Mouse (Mus musculus): ENCODE measurements around the gene Gm20388. TPM values are rescaled to one million over a fixed set of nuclear protein-coding genes. Genes with fewer than 3 reads are reported as not detected.

Gm20388 gene
- polyA plus RNA-seq, 1 experiment from 2014 or later, result not detected

DNA sequence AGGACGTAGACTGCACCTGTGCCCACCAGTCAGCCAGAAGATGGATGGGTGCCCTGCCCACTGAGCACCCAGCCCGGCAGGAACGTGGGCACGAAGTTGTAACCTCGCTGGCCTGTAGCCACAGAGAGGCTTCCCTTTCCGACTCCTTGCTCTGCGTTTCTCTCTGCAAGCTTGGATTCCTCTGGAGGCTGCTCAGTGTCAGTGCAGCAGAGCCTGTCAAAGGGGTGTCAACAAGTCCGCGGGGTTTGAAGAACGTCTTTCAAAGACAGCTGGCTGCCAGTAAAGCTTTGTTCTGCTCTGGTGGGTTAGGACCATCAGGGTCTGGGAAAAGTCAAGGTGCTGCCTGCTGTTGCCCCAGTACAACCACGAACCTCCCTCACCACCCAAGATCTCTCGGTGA lies 1160.8 kb downstream of the Gm20388 start:
- Histone ChIP-seq H3K27ac (replicated peaks) (no peak overlapping the region; the same call in 1 of the 2 replicates), H3K27me3 (ENCODE audit: control insufficient read depth, insufficient read depth, low read length) (peaks cover 2% of the 10 kb centered on the region; the same call in 1 of the 2 replicates), H3K9me3 (ENCODE audit: control insufficient read depth, low read length) (no peaks in the 10 kb centered on the region), H3K9ac (ENCODE audit: low read length) (no peak overlapping the region), H3K4me1 (replicated peaks; ENCODE audit: control insufficient read depth, insufficient read depth) (no peaks in the 10 kb centered on the region; the same call in 1 of the 2 replicates), H3K36me3 (ENCODE audit: control insufficient read depth, insufficient read depth, low read length) (no peaks in the 10 kb centered on the region), H3K4me3 (ENCODE audit: low read depth, low read length) (no peak overlapping the region), H3K4me2 (replicated peaks; ENCODE audit: low read depth) (0 out of 2 replicates have a peak overlapping the region, but pooled peaks have one; percentile 19)
- WGBS, result 4% methylated on average over 12 of the region's 12 CpGs
- DNase-seq (ENCODE audit: low spot score) (no peak), ATAC-seq (ENCODE audit: low FRiP score, low TSS enrichment) (peak; percentile 43; the same call in 1 of the 2 replicates)
- TF ChIP-seq CTCF (IDR thresholded peaks at IDR 0.05; ENCODE audit: low read depth) (peak; percentile 72), EP300 (optimal IDR thresholded peaks at IDR 0.05) (no peak)

DNA sequence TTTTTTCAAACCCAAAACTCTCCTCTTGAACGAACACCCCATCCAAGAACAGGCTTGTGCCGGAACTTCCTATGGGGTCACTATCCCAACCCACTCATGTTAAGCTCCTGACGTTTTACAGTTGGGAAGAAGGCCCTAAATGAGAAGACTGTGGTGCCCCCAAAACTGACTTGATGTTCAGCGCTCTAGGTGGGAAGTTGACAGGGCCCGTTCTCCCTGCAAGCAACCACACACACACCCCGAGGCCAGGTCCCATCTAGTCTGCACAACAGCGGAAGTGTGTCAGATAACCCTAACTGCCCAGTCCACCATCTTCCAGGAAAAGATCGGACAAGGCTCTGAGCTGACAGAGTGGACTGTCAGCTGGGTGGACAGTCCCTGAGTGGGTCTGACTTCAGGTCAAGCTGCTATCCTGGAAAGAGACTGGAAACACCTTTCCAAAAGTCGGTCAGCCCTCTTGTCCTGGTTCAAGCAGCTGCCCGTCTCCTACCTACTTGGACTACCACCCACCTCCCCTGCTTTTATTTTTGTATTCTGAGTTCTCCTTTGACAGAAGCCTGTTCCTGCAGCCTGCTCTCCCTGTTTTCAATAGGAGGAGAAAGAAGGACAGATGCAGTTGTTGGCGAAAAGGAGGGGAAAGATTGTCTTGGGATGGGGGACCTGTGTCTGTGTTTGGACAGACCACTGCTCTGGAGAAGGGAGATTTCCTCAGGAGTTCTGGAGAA lies 1161.9 kb downstream of the Gm20388 start:
- TF ChIP-seq CTCF (IDR thresholded peaks at IDR 0.05; ENCODE audit: low read depth) (no peak), EP300 (optimal IDR thresholded peaks at IDR 0.05) (no peak)
- DNase-seq (ENCODE audit: low spot score) (no peak), ATAC-seq (ENCODE audit: low FRiP score, low TSS enrichment) (no peak)
- Histone ChIP-seq H3K27me3 (ENCODE audit: control insufficient read depth, insufficient read depth, low read length) (peaks cover 4% of the 10 kb centered on the region; the same call in 1 of the 2 replicates), H3K9me3 (ENCODE audit: control insufficient read depth, low read length) (no peaks in the 10 kb centered on the region), H3K4me1 (replicated peaks; ENCODE audit: control insufficient read depth, insufficient read depth) (peaks cover 3% of the 10 kb centered on the region; the same call in 1 of the 2 replicates), H3K4me3 (ENCODE audit: low read depth, low read length) (peak overlapping the region; percentile 41; the same call in 1 of the 2 replicates), H3K4me2 (replicated peaks; ENCODE audit: low read depth) (peak overlapping the region; percentile 64), H3K36me3 (ENCODE audit: control insufficient read depth, insufficient read depth, low read length) (no peaks in the 10 kb centered on the region), H3K9ac (ENCODE audit: low read length) (peak overlapping the region; percentile 76), H3K27ac (replicated peaks) (peak overlapping the region; percentile 89)
- 29% methylated on average over 11 of the region's 11 CpGs for WGBS

DNA sequence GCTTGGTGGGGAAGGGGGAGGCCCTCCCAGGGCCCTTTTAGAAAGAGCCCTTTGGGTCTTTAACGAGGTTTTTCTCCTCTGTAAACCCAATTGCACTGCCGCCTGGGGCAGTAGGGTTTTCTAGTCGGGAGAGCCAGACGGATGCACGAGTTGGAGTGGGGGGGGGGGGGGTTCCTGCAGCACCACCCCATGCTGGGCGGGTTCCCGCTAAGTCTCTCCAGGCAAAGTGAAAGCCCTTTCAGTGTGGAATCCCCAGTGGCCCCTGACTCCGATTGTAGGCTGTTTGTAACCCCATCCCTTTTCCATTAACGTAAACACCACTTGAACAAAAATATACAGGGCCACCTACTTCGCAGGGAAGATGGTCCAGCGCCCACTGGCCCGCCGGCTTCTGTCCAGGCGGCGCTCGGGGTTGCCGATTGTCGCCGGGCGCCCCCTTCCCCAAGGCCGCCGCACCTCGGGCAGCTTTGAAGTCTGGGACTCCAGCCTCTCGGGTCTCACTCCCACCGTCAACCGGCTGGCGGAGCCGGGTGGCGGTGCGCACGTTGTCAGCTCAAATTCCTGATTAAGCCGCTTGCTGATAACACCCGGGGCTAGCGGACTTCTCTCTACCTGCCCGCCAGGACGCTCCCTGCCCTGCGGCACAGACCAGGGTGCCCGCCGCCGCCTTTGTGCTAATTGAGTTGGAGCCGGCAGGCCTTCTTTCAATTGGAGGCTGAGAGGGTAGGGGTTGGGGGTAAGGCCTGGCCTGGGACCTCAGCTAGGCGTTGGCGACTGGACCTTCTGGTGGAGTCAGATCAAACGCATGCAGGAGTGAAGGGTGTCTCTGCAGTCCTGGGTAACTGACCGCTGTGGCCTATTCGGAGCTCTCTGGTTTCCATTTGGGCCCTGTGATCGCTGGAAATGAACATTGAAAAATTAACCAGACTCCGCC lies 1162.8 kb downstream of the Gm20388 start:
- H3K9me3 ChIP-seq (ENCODE audit: control insufficient read depth, low read length), result no peaks in the 10 kb centered on the region
- peaks cover 4% of the 10 kb centered on the region; the same call in 1 of the 2 replicates for H3K27me3 ChIP-seq (ENCODE audit: control insufficient read depth, insufficient read depth, low read length)
- TF ChIP-seq EP300 (optimal IDR thresholded peaks at IDR 0.05) (no peak), CTCF (IDR thresholded peaks at IDR 0.05; ENCODE audit: low read depth) (no peak)
- WGBS, result 3% methylated on average over 48 of the region's 48 CpGs
- ATAC-seq (ENCODE audit: low FRiP score, low TSS enrichment) (peak; percentile 25; the same call in 1 of the 2 replicates), DNase-seq (ENCODE audit: low spot score) (no peak)
- peak overlapping the region; percentile 89 for H3K27ac ChIP-seq (replicated peaks)
- H3K9ac ChIP-seq (ENCODE audit: low read length), result peak overlapping the region; percentile 76
- peaks cover 3% of the 10 kb centered on the region; the same call in 1 of the 2 replicates for H3K4me1 ChIP-seq (replicated peaks; ENCODE audit: control insufficient read depth, insufficient read depth)
- peak overlapping the region; percentile 41 for H3K4me3 ChIP-seq (ENCODE audit: low read depth, low read length)
- no peaks in the 10 kb centered on the region for H3K36me3 ChIP-seq (ENCODE audit: control insufficient read depth, insufficient read depth, low read length)
- H3K4me2 ChIP-seq (replicated peaks; ENCODE audit: low read depth), result peak overlapping the region; percentile 64

DNA sequence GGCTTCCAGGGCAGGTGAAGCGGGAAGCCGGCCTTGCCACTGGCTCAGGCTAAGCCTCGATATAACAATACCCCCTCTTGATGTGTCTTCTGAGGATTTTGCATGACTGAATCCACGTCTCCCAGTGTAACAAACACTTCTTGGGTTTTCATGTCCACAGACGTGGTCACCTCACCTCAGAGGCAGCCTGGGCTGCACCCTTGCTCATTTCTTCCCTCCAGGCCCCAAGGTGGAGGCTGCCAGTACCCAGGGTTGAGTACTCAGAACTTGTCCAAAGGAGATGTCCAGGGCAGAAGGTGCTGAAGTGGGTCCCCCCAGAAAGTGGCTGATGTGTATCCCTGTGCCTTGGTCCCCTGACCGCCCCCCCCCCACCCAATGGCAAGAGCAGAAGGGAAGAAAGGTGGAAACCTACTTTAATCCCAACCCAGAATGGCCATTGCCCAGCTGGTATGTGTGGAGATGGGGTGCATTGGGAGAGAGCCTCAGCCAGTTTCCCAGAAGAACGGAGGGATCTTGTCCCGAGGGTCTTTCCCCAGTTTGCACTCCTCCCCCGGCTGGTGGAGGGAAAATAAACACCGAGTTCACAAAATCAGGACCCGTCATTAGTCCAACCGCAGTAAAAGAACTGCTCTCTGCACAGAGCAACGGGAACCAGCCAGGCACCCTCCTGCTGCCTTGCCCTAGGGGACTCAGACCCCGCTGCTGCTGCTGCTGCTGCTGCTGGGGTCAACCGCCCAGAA lies 1163.6 kb downstream of the Gm20388 start:
- Histone ChIP-seq H3K4me3 (ENCODE audit: low read depth, low read length) (peak overlapping the region; percentile 41), H3K9me3 (ENCODE audit: control insufficient read depth, low read length) (no peaks in the 10 kb centered on the region), H3K4me2 (replicated peaks; ENCODE audit: low read depth) (peak overlapping the region; percentile 64), H3K27ac (replicated peaks) (peak overlapping the region; percentile 89), H3K27me3 (ENCODE audit: control insufficient read depth, insufficient read depth, low read length) (peaks cover 4% of the 10 kb centered on the region; the same call in 1 of the 2 replicates), H3K4me1 (replicated peaks; ENCODE audit: control insufficient read depth, insufficient read depth) (peaks cover 3% of the 10 kb centered on the region; the same call in 1 of the 2 replicates), H3K9ac (ENCODE audit: low read length) (peak overlapping the region; percentile 76), H3K36me3 (ENCODE audit: control insufficient read depth, insufficient read depth, low read length) (no peaks in the 10 kb centered on the region)
- no peak for TF ChIP-seq CTCF (IDR thresholded peaks at IDR 0.05; ENCODE audit: low read depth)
- DNase-seq (ENCODE audit: low spot score) (no peak), ATAC-seq (ENCODE audit: low FRiP score, low TSS enrichment) (no peak)
- WGBS, result 10% methylated on average over 15 of the region's 15 CpGs

DNA sequence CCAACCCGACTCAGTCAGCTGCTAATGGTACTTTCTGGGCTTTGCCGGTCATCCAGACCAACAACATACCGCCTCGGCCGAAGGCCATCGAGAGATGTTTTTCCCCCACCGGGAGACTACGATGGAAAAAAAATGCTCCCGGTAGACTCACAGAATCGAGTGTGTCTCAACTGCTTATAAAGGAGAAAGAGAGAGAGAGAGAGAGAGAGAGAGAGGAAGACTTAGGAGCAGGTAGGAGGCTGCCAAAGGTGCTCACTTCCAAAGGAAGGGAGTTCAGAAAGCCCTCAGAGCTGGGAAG lies 1164.2 kb downstream of the Gm20388 start:
- DNase-seq (ENCODE audit: low spot score) (no peak), ATAC-seq (ENCODE audit: low FRiP score, low TSS enrichment) (no peak)
- TF ChIP-seq EP300 (optimal IDR thresholded peaks at IDR 0.05) (no peak), CTCF (IDR thresholded peaks at IDR 0.05; ENCODE audit: low read depth) (no peak)
- peaks cover 3% of the 10 kb centered on the region; the same call in 1 of the 2 replicates for H3K4me1 ChIP-seq (replicated peaks; ENCODE audit: control insufficient read depth, insufficient read depth)
- H3K9ac ChIP-seq (ENCODE audit: low read length), result peak overlapping the region; percentile 76
- peak overlapping the region; percentile 64 for H3K4me2 ChIP-seq (replicated peaks; ENCODE audit: low read depth)
- WGBS, result 6% methylated on average over 10 of the region's 10 CpGs
- H3K4me3 ChIP-seq (ENCODE audit: low read depth, low read length), result peak overlapping the region; percentile 41
- no peaks in the 10 kb centered on the region for H3K9me3 ChIP-seq (ENCODE audit: control insufficient read depth, low read length)
- no peaks in the 10 kb centered on the region for H3K36me3 ChIP-seq (ENCODE audit: control insufficient read depth, insufficient read depth, low read length)
- peaks cover 4% of the 10 kb centered on the region; the same call in 1 of the 2 replicates for H3K27me3 ChIP-seq (ENCODE audit: control insufficient read depth, insufficient read depth, low read length)
- peak overlapping the region; percentile 89 for H3K27ac ChIP-seq (replicated peaks)
